Mouse (Mus musculus): ENCODE data around the gene Gfral. TPM values are rescaled to one million over a fixed set of nuclear protein-coding genes. Genes with fewer than 3 reads are reported as not detected.

The Gfral gene
- polyA plus RNA-seq (2015; fragmentation: Nextera tagmentation; extraction: Ambion mirVana) = not detected in 2 replicates

GRCm38 (mm10) chr9:76213557-76213956 lies at the start of gene Gfral:
TSS of gene Gfral (minus strand) at chr9:76213657.
- no peak within 1 kb of the TSS for H3K4me3 ChIP-seq
- 83% methylated on average over 2 of the region's 2 CpGs for WGBS
- H3K4me1 ChIP-seq (replicated peaks) = no peaks in the 10 kb centered on the region
- no peak within 1 kb of the TSS for H3K27ac ChIP-seq (replicated peaks)
- no peak within 1 kb of the TSS for H3K4me2 ChIP-seq
- H3K9me3 ChIP-seq = no peaks in the 10 kb centered on the region
- no peak for ATAC-seq (ENCODE audit: low FRiP score, low read depth)
- H3K9ac ChIP-seq = no peak within 1 kb of the TSS
- no peaks in the 10 kb centered on the region for H3K27me3 ChIP-seq
- no peaks in the 10 kb centered on the region for H3K36me3 ChIP-seq

- Histone ChIP-seq H3K4me1 (replicated peaks) (no peaks in the 10 kb centered on the region), H3K27ac (replicated peaks) (no peak overlapping the region), H3K27me3 (no peaks in the 10 kb centered on the region), H3K4me3 (no peak overlapping the region), H3K36me3 (no peaks in the 10 kb centered on the region), H3K9ac (no peak overlapping the region), H3K4me2 (no peak overlapping the region), H3K9me3 (no peaks in the 10 kb centered on the region)
- WGBS = 79% methylated on average over 5 of the region's 5 CpGs
- ATAC-seq (ENCODE audit: low FRiP score, low read depth) = no peak
Measured at GRCm38 (mm10) chr9:76257731-76258130, 44.3 kb upstream of the Gfral start.

- no peak overlapping the region for H3K9ac ChIP-seq
- no peak overlapping the region for H3K27ac ChIP-seq (replicated peaks)
- no peak overlapping the region for H3K4me2 ChIP-seq
- no peaks in the 10 kb centered on the region for H3K36me3 ChIP-seq
- no peak for ATAC-seq (ENCODE audit: low FRiP score, low read depth)
- H3K4me1 ChIP-seq (replicated peaks) = no peaks in the 10 kb centered on the region
- 84% methylated on average over 7 of the region's 7 CpGs for WGBS
- no peaks in the 10 kb centered on the region for H3K27me3 ChIP-seq
- no peaks in the 10 kb centered on the region for H3K9me3 ChIP-seq
- no peak overlapping the region for H3K4me3 ChIP-seq
Measured at GRCm38 (mm10) chr9:76252544-76252943, 39.1 kb upstream of the Gfral start.

- ATAC-seq (ENCODE audit: low FRiP score, low read depth) = no peak
- Histone ChIP-seq H3K27ac (replicated peaks) (no peak overlapping the region), H3K4me1 (replicated peaks) (no peaks in the 10 kb centered on the region), H3K9ac (no peak overlapping the region), H3K27me3 (no peaks in the 10 kb centered on the region), H3K4me3 (no peak overlapping the region), H3K9me3 (no peaks in the 10 kb centered on the region), H3K4me2 (no peak overlapping the region), H3K36me3 (no peaks in the 10 kb centered on the region)
- WGBS = 92% methylated on average over 4 of the region's 4 CpGs
Measured at GRCm38 (mm10) chr9:76252109-76252508, 38.7 kb upstream of the Gfral start.

- H3K4me3 ChIP-seq = no peak overlapping the region
- H3K27ac ChIP-seq (replicated peaks) = no peak overlapping the region
- no peaks in the 10 kb centered on the region for H3K9me3 ChIP-seq
- no peak for ATAC-seq (ENCODE audit: low FRiP score, low read depth)
- no peaks in the 10 kb centered on the region for H3K4me1 ChIP-seq (replicated peaks)
- WGBS = 73% methylated on average over 1 of the region's 1 CpGs
- H3K27me3 ChIP-seq = no peaks in the 10 kb centered on the region
- H3K4me2 ChIP-seq = no peak overlapping the region
- H3K9ac ChIP-seq = no peak overlapping the region
- no peaks in the 10 kb centered on the region for H3K36me3 ChIP-seq
Measured at GRCm38 (mm10) chr9:76242322-76242721, 28.9 kb upstream of the Gfral start.

- Histone ChIP-seq H3K36me3 (no peaks in the 10 kb centered on the region), H3K4me3 (no peak overlapping the region), H3K27ac (replicated peaks) (no peak overlapping the region), H3K4me1 (replicated peaks) (peaks cover 6% of the 10 kb centered on the region; the same call in 1 of the 2 replicates), H3K9ac (no peak overlapping the region), H3K4me2 (no peak overlapping the region), H3K9me3 (no peaks in the 10 kb centered on the region), H3K27me3 (no peaks in the 10 kb centered on the region)
- 83% methylated on average over 5 of the region's 5 CpGs for WGBS
- no peak for ATAC-seq (ENCODE audit: low FRiP score, low read depth)
Measured at GRCm38 (mm10) chr9:76237946-76238345, 24.5 kb upstream of the Gfral start.

GRCm38 (mm10) chr9:76237243-76237642 lies 23.8 kb upstream of the Gfral start:
- ATAC-seq (ENCODE audit: low FRiP score, low read depth) = no peak; the same call in 1 of the 2 replicates
- no peaks in the 10 kb centered on the region for H3K9me3 ChIP-seq
- WGBS = 66% methylated on average over 12 of the region's 12 CpGs
- H3K4me1 ChIP-seq (replicated peaks) = peaks cover 6% of the 10 kb centered on the region; the same call in 1 of the 2 replicates
- no peak overlapping the region for H3K9ac ChIP-seq
- H3K27me3 ChIP-seq = no peaks in the 10 kb centered on the region
- no peaks in the 10 kb centered on the region for H3K36me3 ChIP-seq
- H3K4me3 ChIP-seq = no peak overlapping the region
- H3K27ac ChIP-seq (replicated peaks) = no peak overlapping the region
- peak overlapping the region; percentile 61; the same call in 1 of the 2 replicates for H3K4me2 ChIP-seq

GRCm38 (mm10) chr9:76236626-76237025 lies 23.2 kb upstream of the Gfral start:
- peak; percentile 74 for ATAC-seq (ENCODE audit: low FRiP score, low read depth)
- WGBS = 3% methylated on average over 7 of the region's 7 CpGs
- no peaks in the 10 kb centered on the region for H3K9me3 ChIP-seq
- H3K27me3 ChIP-seq = no peaks in the 10 kb centered on the region
- no peaks in the 10 kb centered on the region for H3K36me3 ChIP-seq
- H3K4me3 ChIP-seq = peak overlapping the region; percentile 31
- no peak overlapping the region for H3K27ac ChIP-seq (replicated peaks)
- H3K4me1 ChIP-seq (replicated peaks) = peaks cover 6% of the 10 kb centered on the region; the same call in 1 of the 2 replicates
- H3K9ac ChIP-seq = no peak overlapping the region
- peak overlapping the region; percentile 61 for H3K4me2 ChIP-seq

GRCm38 (mm10) chr9:76235945-76236503 lies 22.6 kb upstream of the Gfral start:
- Histone ChIP-seq H3K36me3 (no peaks in the 10 kb centered on the region), H3K4me3 (peak overlapping the region; percentile 31), H3K9ac (peak overlapping the region; percentile 22; the same call in 1 of the 2 replicates), H3K4me2 (peak overlapping the region; percentile 61), H3K9me3 (no peaks in the 10 kb centered on the region), H3K27me3 (no peaks in the 10 kb centered on the region), H3K27ac (replicated peaks) (no peak overlapping the region), H3K4me1 (replicated peaks) (peaks cover 6% of the 10 kb centered on the region; the same call in 1 of the 2 replicates)
- WGBS = 4% methylated on average over 14 of the region's 14 CpGs
- 0 out of 2 replicates have a peak, but pooled peaks have one; percentile 51 for ATAC-seq (ENCODE audit: low FRiP score, low read depth)

GRCm38 (mm10) chr9:76234899-76235298 lies 21.4 kb upstream of the Gfral start:
- H3K9ac ChIP-seq = no peak overlapping the region
- H3K27ac ChIP-seq (replicated peaks) = no peak overlapping the region
- ATAC-seq (ENCODE audit: low FRiP score, low read depth) = no peak
- no peaks in the 10 kb centered on the region for H3K36me3 ChIP-seq
- H3K4me2 ChIP-seq = no peak overlapping the region
- H3K4me1 ChIP-seq (replicated peaks) = peaks cover 6% of the 10 kb centered on the region; the same call in 1 of the 2 replicates
- H3K4me3 ChIP-seq = no peak overlapping the region
- H3K27me3 ChIP-seq = no peaks in the 10 kb centered on the region
- 64% methylated on average over 7 of the region's 7 CpGs for WGBS
- H3K9me3 ChIP-seq = no peaks in the 10 kb centered on the region

GRCm38 (mm10) chr9:76230400-76230799 lies 16.9 kb upstream of the Gfral start:
- Histone ChIP-seq H3K4me1 (replicated peaks) (no peaks in the 10 kb centered on the region), H3K4me3 (no peak overlapping the region), H3K9ac (no peak overlapping the region), H3K36me3 (no peaks in the 10 kb centered on the region), H3K9me3 (no peaks in the 10 kb centered on the region), H3K27ac (replicated peaks) (no peak overlapping the region), H3K27me3 (no peaks in the 10 kb centered on the region), H3K4me2 (no peak overlapping the region)
- 46% methylated on average over 11 of the region's 11 CpGs for WGBS
- ATAC-seq (ENCODE audit: low FRiP score, low read depth) = no peak

- H3K4me2 ChIP-seq = no peak overlapping the region
- H3K27ac ChIP-seq (replicated peaks) = no peak overlapping the region
- no peaks in the 10 kb centered on the region for H3K27me3 ChIP-seq
- H3K9me3 ChIP-seq = no peaks in the 10 kb centered on the region
- ATAC-seq (ENCODE audit: low FRiP score, low read depth) = no peak
- 79% methylated on average over 4 of the region's 4 CpGs for WGBS
- H3K4me3 ChIP-seq = no peak overlapping the region
- H3K4me1 ChIP-seq (replicated peaks) = no peaks in the 10 kb centered on the region
- no peaks in the 10 kb centered on the region for H3K36me3 ChIP-seq
- no peak overlapping the region for H3K9ac ChIP-seq
Measured at GRCm38 (mm10) chr9:76217178-76217975, 3.9 kb upstream of the Gfral start.

All from hindbrain, embryonic 15.5 days (tissue).